Mouse (Mus musculus): ENCODE results near the gene Tti1. TPM values are rescaled to one million over a fixed set of nuclear protein-coding genes. Genes with fewer than 3 reads are reported as not detected.

Tti1 gene
- polyA plus RNA-seq, 1 experiment = 11.3 TPM

- no peaks in the 10 kb centered on the region for H3K79me2 ChIP-seq (ENCODE audit: control insufficient read depth, insufficient read depth)
- H3K36me3 ChIP-seq (ENCODE audit: control insufficient read depth, insufficient read depth) = peaks cover 27% of the 10 kb centered on the region
- no peak overlapping the region for H3ac ChIP-seq (ENCODE audit: control insufficient read depth, insufficient read length)
- TF ChIP-seq TCF3 (IDR thresholded peaks at IDR 0.05; ENCODE audit: insufficient read length, low read depth) (no peak), SRF (IDR thresholded peaks at IDR 0.05; ENCODE audit: control insufficient read depth, insufficient read length, low read depth) (peak; percentile 78), POLR2AphosphoS2 (IDR thresholded peaks at IDR 0.05; ENCODE audit: insufficient read length, low read depth) (no peak), MYOD1 (IDR thresholded peaks at IDR 0.05; ENCODE audit: control insufficient read depth in 1 of 3, insufficient read length in 2 of 3, low read depth in 2 of 3) (no peak), MAX (IDR thresholded peaks at IDR 0.05; ENCODE audit: low read depth) (no peak)
- no peak overlapping the region for H3K4me2 ChIP-seq (ENCODE audit: low read depth)
- no peaks in the 10 kb centered on the region for H3K27me3 ChIP-seq (ENCODE audit: control insufficient read depth, insufficient read depth, insufficient read length)
- no peak overlapping the region for H3K4me3 ChIP-seq
Observed at GRCm38 (mm10) chr2:158070885-158071632, 42.8 kb upstream of the Tti1 start.

DNA sequence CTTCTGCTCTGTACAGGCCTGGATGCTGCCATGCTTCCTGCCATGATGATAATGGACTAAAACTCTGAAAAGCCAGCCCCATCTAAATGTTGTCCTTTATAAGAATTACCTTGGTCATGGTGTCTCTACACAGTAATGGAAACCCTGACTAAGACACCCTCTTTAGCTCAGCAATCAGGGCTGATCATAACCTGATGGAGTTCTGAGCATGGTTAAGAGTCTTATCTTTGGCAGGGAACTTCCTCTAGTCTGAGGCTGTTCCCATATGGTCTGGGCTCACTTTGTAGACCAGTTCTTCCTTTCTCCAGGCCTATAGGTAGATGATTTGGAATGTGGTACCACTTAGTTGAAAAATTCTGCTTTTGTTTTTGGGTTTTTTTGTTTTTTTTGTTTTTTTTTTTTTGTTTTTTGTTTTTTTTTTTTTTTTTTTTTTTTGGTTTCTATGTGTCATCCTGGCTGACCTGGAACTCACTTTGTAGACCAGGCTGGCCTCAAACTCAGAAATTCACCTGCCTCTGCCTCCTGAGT is 40.3 kb upstream of the Tti1 start:
- H3K4me3 ChIP-seq = no peak overlapping the region
- no peaks in the 10 kb centered on the region for H3K27me3 ChIP-seq (ENCODE audit: control insufficient read depth, insufficient read depth, insufficient read length)
- no peaks in the 10 kb centered on the region for H3K79me2 ChIP-seq (ENCODE audit: control insufficient read depth, insufficient read depth)
- no peak for TF ChIP-seq MYOG (IDR thresholded peaks at IDR 0.05; ENCODE audit: control insufficient read depth in 1 of 3, insufficient read depth in 1 of 3, insufficient read length in 2 of 3, low read depth in 2 of 3)
- no peak for TF ChIP-seq REST (IDR thresholded peaks at IDR 0.05; ENCODE audit: insufficient read depth, insufficient read length)
- no peak for TF ChIP-seq POLR2A (IDR thresholded peaks at IDR 0.05; ENCODE audit: insufficient read length, low read depth)
- TF ChIP-seq TCF3 (IDR thresholded peaks at IDR 0.05; ENCODE audit: insufficient read length, low read depth) = no peak
- no peak for TF ChIP-seq SRF (IDR thresholded peaks at IDR 0.05; ENCODE audit: control insufficient read depth, insufficient read length, low read depth)
- no peak for TF ChIP-seq USF1 (IDR thresholded peaks at IDR 0.05; ENCODE audit: low read depth)
- TF ChIP-seq MAX (IDR thresholded peaks at IDR 0.05; ENCODE audit: low read depth) = no peak
- no peak for TF ChIP-seq MYOD1 (IDR thresholded peaks at IDR 0.05; ENCODE audit: control insufficient read depth in 1 of 3, insufficient read length in 2 of 3, low read depth in 2 of 3)
- no peak for TF ChIP-seq TCF12 (IDR thresholded peaks at IDR 0.05; ENCODE audit: insufficient read depth, poor library complexity, severe bottlenecking)
- no peak for TF ChIP-seq POLR2AphosphoS2 (IDR thresholded peaks at IDR 0.05; ENCODE audit: insufficient read length, low read depth)
- no peak for TF ChIP-seq CEBPB (IDR thresholded peaks at IDR 0.05; ENCODE audit: insufficient read depth, poor library complexity, severe bottlenecking)
- H3K4me2 ChIP-seq (ENCODE audit: low read depth) = no peak overlapping the region
- H3ac ChIP-seq (ENCODE audit: control insufficient read depth, insufficient read length) = no peak overlapping the region
- peaks cover 14% of the 10 kb centered on the region for H3K36me3 ChIP-seq (ENCODE audit: control insufficient read depth, insufficient read depth)

- Histone ChIP-seq H3K27me3 (ENCODE audit: control insufficient read depth, insufficient read depth, insufficient read length) (no peaks in the 10 kb centered on the region), H3K36me3 (ENCODE audit: control insufficient read depth, insufficient read depth) (peaks cover 19% of the 10 kb centered on the region)
Observed at GRCm38 (mm10) chr2:158067260-158067824, 39.1 kb upstream of the Tti1 start.

DNA sequence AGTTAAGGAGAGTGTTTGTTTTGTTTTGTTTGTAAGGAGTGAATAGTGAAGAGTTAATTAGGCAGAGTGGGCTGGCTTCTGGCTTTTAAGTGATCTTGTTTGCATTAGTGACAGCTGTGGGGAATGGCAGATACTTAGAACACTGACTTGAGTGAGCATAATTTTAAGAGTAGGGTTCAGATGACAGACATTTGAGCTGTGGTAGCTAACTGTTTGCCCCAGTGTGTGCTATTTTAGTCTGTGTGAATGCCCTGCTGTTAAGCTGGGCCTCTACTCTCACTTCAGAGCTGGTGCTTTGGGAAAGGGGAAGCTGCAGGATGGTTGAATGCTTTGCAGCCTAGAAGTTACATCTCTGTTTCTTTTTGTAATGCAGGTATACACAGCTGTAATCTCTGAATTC is 38.2 kb upstream of the Tti1 start:
- no peak for TF ChIP-seq MAX (IDR thresholded peaks at IDR 0.05; ENCODE audit: low read depth)
- TF ChIP-seq MYOG (IDR thresholded peaks at IDR 0.05; ENCODE audit: control insufficient read depth in 1 of 3, insufficient read depth in 1 of 3, insufficient read length in 2 of 3, low read depth in 2 of 3) = peak in 1 of 3 experiments; percentile 49
- TF ChIP-seq E2F4 (IDR thresholded peaks at IDR 0.05; ENCODE audit: insufficient read depth) = no peak
- no peak for TF ChIP-seq POLR2A (IDR thresholded peaks at IDR 0.05; ENCODE audit: insufficient read length, low read depth)
- TF ChIP-seq MYOD1 (IDR thresholded peaks at IDR 0.05; ENCODE audit: control insufficient read depth in 1 of 3, insufficient read length in 2 of 3, low read depth in 2 of 3) = peak in 1 of 3 experiments; percentile 18
- no peak for TF ChIP-seq USF1 (IDR thresholded peaks at IDR 0.05; ENCODE audit: low read depth)
- H3K4me2 ChIP-seq (ENCODE audit: low read depth) = peak overlapping the region; percentile 41
- no peaks in the 10 kb centered on the region for H3K79me2 ChIP-seq (ENCODE audit: control insufficient read depth, insufficient read depth)
- H3K4me3 ChIP-seq = no peak overlapping the region
- peaks cover 21% of the 10 kb centered on the region for H3K36me3 ChIP-seq (ENCODE audit: control insufficient read depth, insufficient read depth)
- no peaks in the 10 kb centered on the region for H3K27me3 ChIP-seq (ENCODE audit: control insufficient read depth, insufficient read depth, insufficient read length)
- no peak overlapping the region for H3ac ChIP-seq (ENCODE audit: control insufficient read depth, insufficient read length)

More at GRCm38 (mm10) chr2:158067260-158067824, 39.1 kb upstream of the Tti1 start:
- no peak overlapping the region for H3K4me3 ChIP-seq
- no peak for TF ChIP-seq SRF (IDR thresholded peaks at IDR 0.05; ENCODE audit: control insufficient read depth, insufficient read length, low read depth)
- TF ChIP-seq POLR2A (IDR thresholded peaks at IDR 0.05; ENCODE audit: insufficient read length, low read depth) = no peak
- TF ChIP-seq REST (IDR thresholded peaks at IDR 0.05; ENCODE audit: insufficient read depth, insufficient read length) = no peak
- no peak for TF ChIP-seq E2F4 (IDR thresholded peaks at IDR 0.05; ENCODE audit: insufficient read depth)
- no peak for TF ChIP-seq MYOG (IDR thresholded peaks at IDR 0.05; ENCODE audit: control insufficient read depth in 1 of 3, insufficient read depth in 1 of 3, insufficient read length in 2 of 3, low read depth in 2 of 3)
- no peak for TF ChIP-seq USF1 (IDR thresholded peaks at IDR 0.05; ENCODE audit: low read depth)
- TF ChIP-seq MAX (IDR thresholded peaks at IDR 0.05; ENCODE audit: low read depth) = no peak
- no peak for TF ChIP-seq POLR2AphosphoS2 (IDR thresholded peaks at IDR 0.05; ENCODE audit: insufficient read length, low read depth)
- TF ChIP-seq CEBPB (IDR thresholded peaks at IDR 0.05; ENCODE audit: insufficient read depth, poor library complexity, severe bottlenecking) = no peak
- no peak for TF ChIP-seq TCF12 (IDR thresholded peaks at IDR 0.05; ENCODE audit: insufficient read depth, poor library complexity, severe bottlenecking)
- no peak for TF ChIP-seq MYOD1 (IDR thresholded peaks at IDR 0.05; ENCODE audit: control insufficient read depth in 1 of 3, insufficient read length in 2 of 3, low read depth in 2 of 3)
- TF ChIP-seq TCF3 (IDR thresholded peaks at IDR 0.05; ENCODE audit: insufficient read length, low read depth) = no peak
- no peak overlapping the region for H3ac ChIP-seq (ENCODE audit: control insufficient read depth, insufficient read length)
- no peaks in the 10 kb centered on the region for H3K79me2 ChIP-seq (ENCODE audit: control insufficient read depth, insufficient read depth)
- no peak overlapping the region for H3K4me2 ChIP-seq (ENCODE audit: low read depth)

Data from myocyte (in vitro differentiated cells).